Mouse (Mus musculus) Patski (cell line): ENCODE results near the gene Hils1. TPM values are rescaled to one million over a fixed set of nuclear protein-coding genes. Genes with fewer than 3 reads are reported as not detected.

Experiments used
- ATAC-seq: fragments of 100-300 bp; one replicate; pipeline ENCODE4 v1.8.0; 2021
- CTCF ChIA-PET: fragments of 350-600 bp; sonication (Branson Sonifier 250); formaldehyde crosslinking; loops from one replicate; lab custom pipeline; 2022; ENCODE audit warnings: inconsistent platforms; lab: Charles Lee
- POLR2A ChIA-PET: fragments of 350-600 bp; sonication (Branson Sonifier 250); formaldehyde crosslinking; loops from one replicate; lab custom pipeline; 2022; ENCODE audit warnings: antibody characterized with exemption, inconsistent platforms; lab: Charles Lee
- DNase-seq: peaks from one replicate; pipeline ENCODE4 v3.0.0-alpha.2; 2011; ENCODE audit warnings: low read depth, low spot score
- H3K27me3 ChIP-seq: fragments of 371-371 bp; one replicate; pipeline ENCODE4 v1.5.1; 2021
- CTCF ChIP-seq: fragments of 100-300 bp; IDR thresholded peaks from one replicate; pipeline ENCODE4 v1.5.1; 2021
- in situ Hi-C: fragments of 300-500 bp; cut with MboI; formaldehyde crosslinking; loops from 3 replicates; pipeline ENCODE4 v1.11.1; 2018; ENCODE audit warnings: low pct_unique_long_range_greater_than_20kb, mixed read lengths
- polyA plus RNA-seq: library from polyadenylated mRNA; unstranded; gene quantifications from one replicate; pipeline ENCODE4 v1.2.3, GENCODE M21; 2021

Gene Hils1
- polyA plus RNA-seq, 1 experiment from 2014 or later, result not detected

DNA sequence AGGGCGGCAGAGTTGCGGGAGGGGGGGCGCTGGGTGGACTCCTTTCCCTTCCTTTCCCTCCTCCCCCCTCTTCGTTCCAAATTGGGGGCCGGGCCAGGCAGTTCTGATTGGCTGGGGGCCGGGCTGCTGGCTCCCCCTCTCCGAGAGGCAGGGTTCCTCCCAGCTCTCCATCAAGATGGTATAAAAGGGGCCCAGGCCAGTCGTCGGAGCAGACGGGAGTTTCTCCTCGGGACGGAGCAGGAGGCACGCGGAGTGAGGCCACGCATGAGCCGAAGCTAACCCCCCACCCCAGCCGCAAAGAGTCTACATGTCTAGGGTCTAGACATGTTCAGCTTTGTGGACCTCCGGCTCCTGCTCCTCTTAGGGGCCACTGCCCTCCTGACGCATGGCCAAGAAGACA is 31.3 kb upstream of the Hils1 start, which contains the start of gene Col1a1:
Gene Col1a1, plus strand, starts transcription at position 180 of the 400 bp plus-strand sequence.
- TF ChIP-seq CTCF, result no peak
- POLR2A ChIA-PET, result interaction anchor here (0.9 kb wide), 1 partner anchor 70 kb away, joined by 4 read pairs; no protein-coding TSS in a partner anchor
- CTCF ChIA-PET, result interaction anchor here (0.7 to 11.9 kb wide), 14 partner anchors 11 to 206 kb away, joined by 3 to 130 read pairs (median 4); no protein-coding TSS in a partner anchor
- H3K27me3 ChIP-seq, result no peaks in the 10 kb centered on the region
- ATAC-seq (no peak), DNase-seq (no peak)
- in situ Hi-C loops, result loop anchor here (5.0 kb wide), 1 partner anchor 36 kb away; no protein-coding TSS in a partner anchor

GRCm38 (mm10) chr11:94936851-94937295 is 30.5 kb upstream of the Hils1 start:
- no peak for DNase-seq
- ATAC-seq, result peak; percentile 51
- ChIA-PET CTCF (interaction anchor here (0.7 to 11.9 kb wide), 25 partner anchors 12 to 207 kb away, joined by 3 to 130 read pairs (median 4); partner anchors contain the start of gene Hils1), POLR2A (interaction anchor here (0.9 to 1.3 kb wide), 2 partner anchors 70 to 71 kb away, joined by 4 to 6 read pairs; no protein-coding TSS in a partner anchor)
- no peaks in the 10 kb centered on the region for H3K27me3 ChIP-seq
- in situ Hi-C loops, result loop anchor here (5.0 kb wide), 1 partner anchor 35 kb away; no protein-coding TSS in a partner anchor
- peak; percentile 99 for TF ChIP-seq CTCF

- in situ Hi-C loops, result loop anchor here (5.0 kb wide), 1 partner anchor 35 kb away; no protein-coding TSS in a partner anchor
- DNase-seq (no peak), ATAC-seq (no peak)
- no peaks in the 10 kb centered on the region for H3K27me3 ChIP-seq
- TF ChIP-seq CTCF, result no peak
- POLR2A ChIA-PET, result interaction anchor here (1.3 kb wide), 1 partner anchor 71 kb away, joined by 6 read pairs; no protein-coding TSS in a partner anchor
- CTCF ChIA-PET, result interaction anchor here (0.8 to 11.9 kb wide), 20 partner anchors 14 to 207 kb away, joined by 3 to 130 read pairs (median 5); partner anchors contain the start of gene Hils1
These were observed 30.0 kb upstream of the Hils1 start for GRCm38 (mm10) chr11:94937335-94937781.

DNA sequence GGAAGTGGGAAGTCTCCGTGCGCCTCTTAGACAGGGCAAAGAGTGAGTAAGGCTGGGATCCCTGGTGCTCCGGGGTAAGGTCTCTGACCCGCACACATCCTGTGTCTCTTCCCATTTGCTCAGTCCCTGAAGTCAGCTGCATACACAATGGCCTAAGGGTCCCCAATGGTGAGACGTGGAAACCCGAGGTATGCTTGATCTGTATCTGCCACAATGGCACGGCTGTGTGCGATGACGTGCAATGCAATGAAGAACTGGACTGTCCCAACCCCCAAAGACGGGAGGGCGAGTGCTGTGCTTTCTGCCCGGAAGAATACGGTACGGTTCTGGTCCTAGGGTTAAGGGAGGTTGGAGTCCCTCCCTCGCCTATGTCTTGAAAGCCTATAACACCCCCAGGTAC is 29.6 kb upstream of the Hils1 start:
- POLR2A ChIA-PET, result interaction anchor here (1.3 kb wide), 1 partner anchor 71 kb away, joined by 6 read pairs; no protein-coding TSS in a partner anchor
- DNase-seq (no peak), ATAC-seq (no peak)
- no peaks in the 10 kb centered on the region for H3K27me3 ChIP-seq
- in situ Hi-C loops, result loop anchor here (5.0 kb wide), 1 partner anchor 35 kb away; no protein-coding TSS in a partner anchor
- TF ChIP-seq CTCF, result no peak
- CTCF ChIA-PET, result interaction anchor here (0.8 to 11.9 kb wide), 12 partner anchors 15 to 99 kb away, joined by 3 to 130 read pairs (median 5); partner anchors contain the start of gene Hils1

DNA sequence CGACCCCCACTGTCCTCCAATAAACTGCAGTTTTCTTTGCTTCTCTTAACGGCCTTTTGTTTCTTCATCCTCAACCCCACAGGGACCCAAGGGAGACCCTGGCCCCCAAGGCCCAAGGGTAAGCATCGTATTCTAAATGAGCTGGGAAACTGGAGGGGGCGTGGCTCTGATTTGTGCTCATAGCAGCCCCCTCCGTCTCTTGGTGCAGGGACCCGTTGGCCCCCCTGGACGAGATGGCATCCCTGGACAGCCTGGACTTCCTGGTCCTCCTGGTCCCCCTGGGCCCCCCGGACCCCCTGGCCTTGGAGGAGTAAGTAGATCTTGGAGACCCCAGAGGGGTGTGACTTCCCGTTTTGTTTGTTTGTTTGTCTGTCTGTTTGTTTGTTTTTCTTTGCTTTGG is 29.1 kb upstream of the Hils1 start:
- no peaks in the 10 kb centered on the region for H3K27me3 ChIP-seq
- POLR2A ChIA-PET, result interaction anchor here (1.3 kb wide), 1 partner anchor 72 kb away, joined by 6 read pairs; no protein-coding TSS in a partner anchor
- TF ChIP-seq CTCF, result no peak
- no peak for DNase-seq
- in situ Hi-C loops, result loop anchor here (5.0 kb wide), 1 partner anchor 34 kb away; no protein-coding TSS in a partner anchor
- ATAC-seq, result no peak
- CTCF ChIA-PET, result interaction anchor here (1.8 to 11.9 kb wide), 3 partner anchors 32 to 99 kb away, joined by 5 to 130 read pairs (median 10); no protein-coding TSS in a partner anchor

- peak; percentile 97 for TF ChIP-seq CTCF
- no peaks in the 10 kb centered on the region for H3K27me3 ChIP-seq
- ChIA-PET POLR2A (no interaction called here), CTCF (interaction anchor here (0.7 to 2.8 kb wide), 10 partner anchors 23 to 73 kb away, joined by 3 to 11 read pairs (median 4); partner anchors contain the start of genes Hils1 and Sgca)
- DNase-seq (no peak), ATAC-seq (no peak)
- in situ Hi-C loops, result loop anchor here (5.0 kb wide), 1 partner anchor 33 kb away; no protein-coding TSS in a partner anchor
These were observed 28.1 kb upstream of the Hils1 start for GRCm38 (mm10) chr11:94939280-94939679.

DNA sequence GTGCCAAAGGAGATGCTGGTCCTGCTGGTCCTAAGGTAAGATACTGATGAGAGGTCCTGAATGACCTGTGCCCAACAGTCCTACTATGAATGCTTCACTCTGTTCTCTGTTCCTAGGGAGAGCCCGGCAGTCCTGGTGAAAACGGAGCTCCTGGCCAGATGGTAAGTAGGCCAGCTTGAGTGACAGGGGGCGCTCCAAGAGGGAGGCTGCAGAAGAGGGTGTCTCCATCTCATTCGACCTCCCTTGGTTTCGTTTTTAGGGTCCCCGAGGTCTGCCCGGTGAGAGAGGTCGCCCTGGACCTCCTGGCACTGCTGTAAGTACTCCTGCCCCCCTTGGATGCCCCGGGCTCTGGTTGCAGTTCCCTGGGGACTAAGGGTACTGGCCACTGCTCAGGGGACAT is 26.3 kb upstream of the Hils1 start:
- H3K27me3 ChIP-seq, result no peaks in the 10 kb centered on the region
- ATAC-seq (no peak), DNase-seq (no peak)
- ChIA-PET POLR2A (no interaction called here), CTCF (interaction anchor here (2.8 to 2.9 kb wide), 2 partner anchors 30 to 74 kb away, joined by 11 to 23 read pairs; no protein-coding TSS in a partner anchor)
- no peak for TF ChIP-seq CTCF
- in situ Hi-C loops, result no loop called here

DNA sequence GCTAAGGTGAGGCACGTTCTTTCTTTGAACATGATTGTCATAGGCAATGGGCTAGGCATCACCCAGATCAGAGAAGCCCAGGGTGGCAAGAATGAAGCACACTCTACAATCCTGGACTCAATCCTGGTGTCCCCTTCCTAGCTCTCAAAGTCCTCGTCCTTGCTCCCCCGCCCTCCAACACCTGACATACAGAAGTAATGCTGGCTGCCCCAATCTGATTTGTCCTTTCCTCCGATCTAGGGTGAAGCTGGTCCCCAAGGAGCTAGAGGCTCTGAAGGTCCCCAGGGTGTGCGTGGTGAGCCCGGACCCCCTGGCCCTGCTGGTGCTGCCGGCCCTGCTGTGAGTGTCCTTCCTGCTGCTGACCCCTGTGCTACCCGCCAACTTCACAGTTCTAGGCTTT is 25.6 kb upstream of the Hils1 start:
- in situ Hi-C loops, result no loop called here
- TF ChIP-seq CTCF, result no peak
- ChIA-PET CTCF (interaction anchor here (1.3 to 2.9 kb wide), 4 partner anchors 22 to 75 kb away, joined by 3 to 23 read pairs (median 5); no protein-coding TSS in a partner anchor), POLR2A (no interaction called here)
- H3K27me3 ChIP-seq, result no peaks in the 10 kb centered on the region
- ATAC-seq, result no peak
- DNase-seq, result no peak

DNA sequence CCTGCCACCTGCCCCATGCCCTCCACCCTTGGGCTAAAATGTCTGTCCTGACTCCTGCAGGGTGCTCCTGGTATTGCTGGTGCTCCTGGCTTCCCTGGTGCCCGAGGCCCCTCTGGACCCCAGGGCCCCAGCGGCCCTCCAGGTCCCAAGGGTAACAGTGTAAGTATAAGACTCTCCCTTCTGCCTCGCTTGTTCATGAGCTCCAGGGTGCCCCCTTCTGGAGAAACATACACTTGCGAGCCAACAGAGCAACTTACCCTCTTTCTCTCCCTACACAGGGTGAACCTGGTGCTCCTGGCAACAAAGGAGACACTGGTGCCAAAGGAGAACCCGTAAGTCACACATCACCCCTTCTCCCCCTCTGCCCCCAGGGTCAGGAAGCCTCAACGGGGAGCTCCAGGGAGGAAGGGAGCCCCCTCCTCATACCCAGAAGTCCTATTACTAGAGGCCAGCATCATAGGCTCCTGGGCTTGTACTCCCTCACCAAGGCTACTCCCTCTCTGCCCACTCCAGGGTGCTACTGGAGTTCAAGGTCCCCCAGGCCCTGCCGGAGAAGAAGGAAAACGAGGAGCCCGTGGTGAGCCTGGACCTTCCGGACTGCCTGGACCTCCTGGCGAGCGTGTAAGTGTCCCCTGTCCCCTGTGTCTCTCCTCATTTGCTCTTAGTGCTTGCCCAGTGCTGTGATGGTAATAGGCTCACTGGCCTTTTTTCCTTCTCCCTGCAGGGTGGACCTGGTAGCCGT is 24.9 kb upstream of the Hils1 start:
- H3K27me3 ChIP-seq, result no peaks in the 10 kb centered on the region
- DNase-seq, result no peak
- ATAC-seq, result no peak
- no peak for TF ChIP-seq CTCF
- ChIA-PET CTCF (interaction anchor here (0.7 to 2.9 kb wide), 5 partner anchors 21 to 76 kb away, joined by 3 to 23 read pairs (median 4); no protein-coding TSS in a partner anchor), POLR2A (no interaction called here)
- in situ Hi-C loops, result no loop called here

DNA sequence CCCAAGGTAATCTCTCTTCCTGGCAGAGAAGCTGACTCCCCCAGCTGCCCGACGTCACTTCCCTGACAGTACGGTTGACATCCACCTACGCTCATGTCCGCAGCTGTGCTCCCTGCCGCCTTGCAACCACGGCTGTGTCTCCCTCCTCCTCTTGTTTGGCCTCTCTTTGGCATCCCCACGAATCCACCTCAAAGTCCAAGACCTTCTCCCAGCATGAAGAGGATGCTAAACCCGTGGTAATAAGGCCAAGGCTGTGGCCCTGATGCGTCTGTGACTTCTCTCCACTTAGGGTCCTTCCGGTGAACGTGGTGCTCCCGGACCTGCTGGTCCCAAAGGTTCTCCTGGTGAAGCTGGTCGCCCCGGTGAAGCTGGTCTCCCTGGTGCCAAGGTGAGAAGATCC is 24.3 kb upstream of the Hils1 start:
- DNase-seq, result no peak
- ChIA-PET POLR2A (no interaction called here), CTCF (interaction anchor here (0.7 to 2.9 kb wide), 4 partner anchors 21 to 77 kb away, joined by 3 to 23 read pairs (median 5); no protein-coding TSS in a partner anchor)
- no peak for TF ChIP-seq CTCF
- no peak for ATAC-seq
- in situ Hi-C loops, result no loop called here
- H3K27me3 ChIP-seq, result no peaks in the 10 kb centered on the region
